Mouse (Mus musculus) erythroblast, embryonic 14.5 days (primary cell): ENCODE data around the gene Fam227a. TPM values are rescaled to one million over a fixed set of nuclear protein-coding genes. Genes with fewer than 3 reads are reported as not detected.

Experiments
- H3K27me3 ChIP-seq: 2 replicates; pipeline ENCODE4 v1.6.1; 2012; ENCODE audit warnings: inconsistent platforms; ENCODE audit not compliant: control insufficient read depth
- H3K36me3 ChIP-seq: 2 replicates; pipeline ENCODE4 v1.6.1; 2012; ENCODE audit warnings: mild to moderate bottlenecking, inconsistent platforms; ENCODE audit not compliant: control insufficient read depth
- H3K4me1 ChIP-seq: 2 replicates; pipeline ENCODE4 v1.6.1; 2012; ENCODE audit warnings: inconsistent platforms; ENCODE audit not compliant: control insufficient read depth
- H3K4me3 ChIP-seq: replicated peaks from 2 replicates; pipeline ENCODE3; 2012; ENCODE audit warnings: moderate library complexity, mild to moderate bottlenecking, inconsistent platforms
- H3K9me3 ChIP-seq: 2 replicates; pipeline ENCODE4 v1.6.1; 2012; ENCODE audit warnings: low read length, inconsistent platforms, mixed read lengths; ENCODE audit not compliant: control insufficient read depth
- GATA1 ChIP-seq: IDR thresholded peaks from 2 replicates; pipeline ENCODE4 v1.6.1; 2012; ENCODE audit warnings: low read length, inconsistent platforms, mixed read lengths
- TAL1 ChIP-seq: IDR thresholded peaks from 3 replicates; pipeline ENCODE4 v1.6.1; 2012; ENCODE audit warnings: low read length, inconsistent platforms, mixed read lengths
- polyA plus RNA-seq: library from polyadenylated mRNA; stranded (reverse); fragments of >175 nt; gene quantifications from 2 replicates; pipeline ENCODE4 v1.2.3, GENCODE M21; 2012

Fam227a gene
- polyA plus RNA-seq, 1 experiment, result not detected

GRCm38 (mm10) chr15:79630471-79630870, 28.3 kb downstream of the Fam227a start:
- H3K36me3 ChIP-seq, result no peaks in the 10 kb centered on the region
- no peak overlapping the region for H3K4me3 ChIP-seq
- H3K4me1 ChIP-seq, result no peaks in the 10 kb centered on the region
- TF ChIP-seq TAL1 (no peak), GATA1 (no peak)
- no peaks in the 10 kb centered on the region for H3K9me3 ChIP-seq
- no peaks in the 10 kb centered on the region for H3K27me3 ChIP-seq

GRCm38 (mm10) chr15:79619770-79620414, 38.9 kb downstream of the Fam227a start:
- H3K4me3 ChIP-seq, result no peak overlapping the region
- H3K9me3 ChIP-seq, result no peaks in the 10 kb centered on the region
- peaks cover 15% of the 10 kb centered on the region for H3K4me1 ChIP-seq
- TF ChIP-seq GATA1, result no peak
- TF ChIP-seq TAL1, result no peak
- H3K27me3 ChIP-seq, result no peaks in the 10 kb centered on the region
- H3K36me3 ChIP-seq, result no peaks in the 10 kb centered on the region

DNA sequence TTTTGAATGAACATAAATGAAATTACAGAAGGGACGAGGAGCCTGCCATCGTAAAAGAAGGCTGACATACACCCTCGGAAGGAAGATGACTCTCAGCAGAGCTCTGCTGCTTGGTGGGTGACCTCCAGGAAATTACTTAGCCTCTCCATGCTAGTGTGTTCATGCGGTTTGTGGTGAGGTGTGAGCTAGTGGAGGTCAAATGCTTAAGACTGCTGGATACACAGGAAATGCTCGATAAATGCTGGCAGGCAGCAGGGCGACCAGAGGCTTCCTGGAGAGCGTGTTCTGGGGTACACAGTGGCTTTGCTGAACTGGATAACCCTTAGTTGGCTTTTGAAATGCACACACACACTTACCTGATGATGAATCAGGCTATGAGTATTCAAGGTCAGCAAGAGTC, 40.3 kb downstream of the Fam227a start:
- no peak for TF ChIP-seq TAL1
- TF ChIP-seq GATA1, result no peak
- H3K27me3 ChIP-seq, result no peaks in the 10 kb centered on the region

DNA sequence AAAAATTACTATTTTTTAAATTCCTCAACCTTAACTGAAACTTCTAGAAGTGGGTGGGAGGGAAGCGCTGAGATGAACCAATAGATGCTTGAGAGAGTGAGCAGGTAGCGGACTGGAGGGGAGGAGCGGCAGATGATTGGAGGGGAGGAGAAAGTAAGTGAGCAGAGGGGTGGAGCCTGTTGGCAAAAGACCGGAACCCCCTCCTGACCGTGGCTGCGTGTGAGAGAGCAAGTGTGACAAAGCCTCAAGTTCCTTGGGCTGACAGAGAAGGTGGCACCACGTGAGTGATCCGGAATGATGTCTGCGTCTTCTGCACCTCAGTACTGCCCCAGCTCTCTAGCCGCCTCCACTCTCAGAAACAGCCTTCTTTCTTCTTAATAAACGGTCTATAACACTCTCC, 41.6 kb downstream of the Fam227a start:
- H3K36me3 ChIP-seq, result no peaks in the 10 kb centered on the region
- no peak overlapping the region for H3K4me3 ChIP-seq
- peaks cover 15% of the 10 kb centered on the region for H3K4me1 ChIP-seq
- no peaks in the 10 kb centered on the region for H3K27me3 ChIP-seq
- no peaks in the 10 kb centered on the region for H3K9me3 ChIP-seq
- TF ChIP-seq TAL1 (no peak), GATA1 (no peak)

More for the DNA sequence above, 40.3 kb downstream of the Fam227a start:
- Histone ChIP-seq H3K36me3 (no peaks in the 10 kb centered on the region), H3K4me1 (peaks cover 15% of the 10 kb centered on the region), H3K9me3 (no peaks in the 10 kb centered on the region), H3K4me3 (no peak overlapping the region)

DNA sequence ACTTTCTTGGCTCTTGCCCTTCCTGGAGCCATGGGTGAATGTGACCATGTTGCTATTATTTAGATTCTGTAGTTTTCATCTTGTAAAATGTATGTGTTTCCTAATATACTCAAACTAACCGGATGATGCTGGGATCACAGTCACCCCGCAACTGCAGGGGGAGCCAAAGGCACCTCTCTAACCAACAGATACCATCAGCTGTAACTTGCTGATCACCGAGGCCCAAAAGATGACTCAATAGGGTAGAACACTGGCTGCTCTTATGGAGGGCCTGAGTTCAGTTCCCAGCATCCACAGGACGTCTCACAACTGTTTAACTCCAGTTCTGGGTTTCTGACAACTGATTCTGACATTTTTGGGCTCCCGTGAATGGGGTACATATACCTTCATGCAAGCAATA, 42.0 kb downstream of the Fam227a start:
- Histone ChIP-seq H3K9me3 (no peaks in the 10 kb centered on the region), H3K27me3 (no peaks in the 10 kb centered on the region), H3K36me3 (no peaks in the 10 kb centered on the region), H3K4me1 (peaks cover 15% of the 10 kb centered on the region), H3K4me3 (no peak overlapping the region)
- TF ChIP-seq TAL1 (no peak), GATA1 (no peak)

DNA sequence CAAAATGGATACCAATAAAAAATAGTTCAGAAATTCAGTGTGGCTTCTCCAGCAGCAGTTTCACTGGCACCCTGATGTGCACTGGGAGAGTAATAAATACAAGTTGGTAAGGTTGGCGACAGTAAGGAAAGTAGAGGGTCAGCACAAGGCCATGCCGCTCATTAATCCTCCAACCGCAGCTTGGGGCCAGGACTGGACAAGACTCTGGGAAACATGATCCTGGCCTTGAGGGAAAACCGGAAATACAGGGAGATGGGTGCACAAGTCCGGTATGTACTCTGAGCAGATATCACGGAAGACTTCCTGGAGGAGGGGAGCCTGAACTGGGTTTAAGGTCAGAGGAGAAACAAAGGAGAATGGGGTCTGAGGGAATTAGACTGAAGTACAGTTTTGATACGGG, 43.3 kb downstream of the Fam227a start:
- TF ChIP-seq GATA1 (no peak), TAL1 (no peak)
- Histone ChIP-seq H3K27me3 (no peaks in the 10 kb centered on the region), H3K36me3 (no peaks in the 10 kb centered on the region), H3K4me1 (peaks cover 10% of the 10 kb centered on the region), H3K9me3 (no peaks in the 10 kb centered on the region), H3K4me3 (no peak overlapping the region)

- H3K4me1 ChIP-seq, result peaks cover 9% of the 10 kb centered on the region; the same call in 1 of the 2 replicates
- no peaks in the 10 kb centered on the region for H3K36me3 ChIP-seq
- no peak overlapping the region for H3K4me3 ChIP-seq
- TF ChIP-seq TAL1, result no peak
- TF ChIP-seq GATA1, result no peak
- H3K27me3 ChIP-seq, result peaks cover 17% of the 10 kb centered on the region
- H3K9me3 ChIP-seq, result peaks cover 10% of the 10 kb centered on the region; the same call in 1 of the 2 replicates
These were observed 49.5 kb downstream of the Fam227a start for GRCm38 (mm10) chr15:79609226-79609625.

- Histone ChIP-seq H3K9me3 (peaks cover 11% of the 10 kb centered on the region; the same call in 1 of the 2 replicates), H3K4me3 (no peak overlapping the region), H3K27me3 (peaks cover 20% of the 10 kb centered on the region), H3K36me3 (no peaks in the 10 kb centered on the region), H3K4me1 (peaks cover 9% of the 10 kb centered on the region; the same call in 1 of the 2 replicates)
- TF ChIP-seq TAL1, result no peak
- TF ChIP-seq GATA1, result no peak
These were observed 50.5 kb downstream of the Fam227a start for GRCm38 (mm10) chr15:79608214-79608613.

DNA sequence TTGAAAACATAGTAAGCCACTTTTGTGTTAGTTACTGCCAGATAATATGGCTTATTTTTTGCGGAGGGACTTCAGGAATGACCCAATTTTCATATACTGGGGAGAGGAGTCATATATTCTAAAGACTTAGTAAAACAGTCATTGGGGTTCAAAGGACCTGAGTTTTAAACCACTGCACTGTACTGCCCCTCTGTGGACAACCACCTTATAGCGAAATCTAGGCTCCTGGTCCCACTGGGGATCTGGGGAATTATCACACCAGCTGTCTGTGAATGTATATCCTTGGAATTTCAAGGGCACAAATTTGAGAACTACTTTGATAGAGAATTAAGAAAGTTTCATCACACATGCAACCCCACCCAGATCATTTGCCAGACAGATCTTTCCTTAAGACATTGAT, 51.0 kb downstream of the Fam227a start:
- Histone ChIP-seq H3K27me3 (peaks cover 23% of the 10 kb centered on the region), H3K9me3 (peaks cover 11% of the 10 kb centered on the region; the same call in 1 of the 2 replicates), H3K4me3 (no peak overlapping the region), H3K36me3 (no peaks in the 10 kb centered on the region), H3K4me1 (peaks cover 9% of the 10 kb centered on the region; the same call in 1 of the 2 replicates)
- TF ChIP-seq GATA1 (no peak), TAL1 (no peak)

GRCm38 (mm10) chr15:79606161-79606560, 52.6 kb downstream of the Fam227a start:
- H3K9me3 ChIP-seq, result peaks cover 11% of the 10 kb centered on the region; the same call in 1 of the 2 replicates

More at GRCm38 (mm10) chr15:79606161-79606560, 52.6 kb downstream of the Fam227a start:
- no peak overlapping the region for H3K4me3 ChIP-seq
- peaks cover 25% of the 10 kb centered on the region for H3K27me3 ChIP-seq
- peaks cover 9% of the 10 kb centered on the region; the same call in 1 of the 2 replicates for H3K4me1 ChIP-seq
- TF ChIP-seq GATA1 (no peak), TAL1 (no peak)
- no peaks in the 10 kb centered on the region for H3K36me3 ChIP-seq
